Mouse (Mus musculus) neural tube, embryonic 12.5 days (tissue): ENCODE data around the gene Slc22a13. TPM values are rescaled to one million over a fixed set of nuclear protein-coding genes. Genes with fewer than 3 reads are reported as not detected.

Source experiments
- ATAC-seq: fragments of 200-750 bp; cut with Nextera tagmentation; 2 replicates; pipeline ENCODE4 v1.8.0; 2017; ENCODE audit warnings: low read depth, mild to moderate bottlenecking, moderate TSS enrichment, moderate library complexity; ENCODE audit not compliant: low FRiP score
- H3K27ac ChIP-seq: fragments of 300-500 bp; sonication (generic); 2 replicates; pipeline ENCODE4 v1.5.1; 2016
- H3K27me3 ChIP-seq: fragments of 300-500 bp; sonication (generic); replicated peaks from 2 replicates; pipeline ENCODE4 v1.6.1; 2016; ENCODE audit warnings: mild to moderate bottlenecking
- H3K36me3 ChIP-seq: fragments of 300-500 bp; sonication (generic); 2 replicates; pipeline ENCODE4 v1.6.1; 2016; ENCODE audit warnings: mild to moderate bottlenecking
- H3K4me1 ChIP-seq: fragments of 300-500 bp; sonication (generic); 2 replicates; pipeline ENCODE4 v1.6.1; 2016
- H3K4me2 ChIP-seq: fragments of 300-500 bp; sonication (generic); replicated peaks from 2 replicates; pipeline ENCODE4 v1.6.1; 2016; ENCODE audit warnings: mild to moderate bottlenecking
- H3K4me3 ChIP-seq: fragments of 300-500 bp; sonication (generic); 2 replicates; pipeline ENCODE4 v1.5.1; 2016
- H3K9ac ChIP-seq: fragments of 300-500 bp; sonication (generic); 2 replicates; pipeline ENCODE4 v1.6.1; 2016; ENCODE audit warnings: mild to moderate bottlenecking
- H3K9me3 ChIP-seq: fragments of 300-500 bp; sonication (generic); 2 replicates; pipeline ENCODE4 v1.6.1; 2016; ENCODE audit warnings: mild to moderate bottlenecking
- WGBS: fragments of 180-500 bp; shearing (Covaris S2); methylation state at CpG from one replicate; pipeline ENCODE4 v1.1.7; 2016; 5-methylcytosine and 5-hydroxymethylcytosine counted together
- polyA plus RNA-seq: library from polyadenylated mRNA; unstranded; fragments of >200 nt; fragmentation: Nextera tagmentation; extraction: Ambion mirVana; gene quantifications from 2 replicates; pipeline ENCODE4 v1.2.1, GENCODE M21; 2016

Gene Slc22a13
- polyA plus RNA-seq, 1 experiment from 2014 or later = not detected

DNA sequence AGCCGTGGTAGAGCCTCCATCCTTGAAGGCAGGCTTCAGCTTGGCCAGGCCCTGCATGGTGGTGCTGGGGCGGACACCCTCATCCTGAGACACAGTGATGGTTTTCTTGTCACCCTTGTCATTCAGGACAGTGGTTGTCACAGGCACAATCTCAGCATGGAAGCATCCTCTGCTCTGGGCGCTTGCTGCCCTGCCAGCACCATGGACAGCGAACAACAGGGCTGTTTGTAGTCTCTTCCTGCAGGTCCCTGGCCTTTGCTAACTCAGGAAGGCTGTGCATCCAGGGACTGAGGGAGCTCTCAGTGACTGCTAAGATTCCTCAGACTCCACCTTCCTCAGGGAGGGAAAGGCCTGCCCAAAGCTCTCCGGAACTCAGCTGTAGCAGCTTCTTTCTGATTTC, 59.3 kb downstream of the Slc22a13 start:
- no peak overlapping the region for H3K9ac ChIP-seq
- no peak overlapping the region for H3K4me3 ChIP-seq
- no peak overlapping the region for H3K27ac ChIP-seq
- no peak overlapping the region for H3K4me2 ChIP-seq
- H3K36me3 ChIP-seq = no peaks in the 10 kb centered on the region
- 0 out of 2 replicates have a peak, but pooled peaks cover 3% of the 10 kb centered on the region for H3K4me1 ChIP-seq
- WGBS = 31% methylated on average over 5 of the region's 5 CpGs
- H3K9me3 ChIP-seq = no peaks in the 10 kb centered on the region
- ATAC-seq = no peak
- H3K27me3 ChIP-seq = no peaks in the 10 kb centered on the region

- 83% methylated on average over 13 of the region's 13 CpGs for WGBS
- Histone ChIP-seq H3K4me3 (no peak overlapping the region), H3K4me2 (no peak overlapping the region), H3K27me3 (no peaks in the 10 kb centered on the region), H3K9me3 (no peaks in the 10 kb centered on the region), H3K4me1 (0 out of 2 replicates have a peak, but pooled peaks cover 3% of the 10 kb centered on the region), H3K9ac (no peak overlapping the region), H3K27ac (no peak overlapping the region), H3K36me3 (no peaks in the 10 kb centered on the region)
- ATAC-seq = no peak
Observed at GRCm38 (mm10) chr9:119146098-119146770, 62.7 kb downstream of the Slc22a13 start.

GRCm38 (mm10) chr9:119145638-119146037, 63.3 kb downstream of the Slc22a13 start:
- Histone ChIP-seq H3K9me3 (no peaks in the 10 kb centered on the region), H3K4me1 (0 out of 2 replicates have a peak, but pooled peaks cover 3% of the 10 kb centered on the region), H3K27me3 (no peaks in the 10 kb centered on the region), H3K27ac (no peak overlapping the region), H3K4me2 (no peak overlapping the region), H3K9ac (no peak overlapping the region), H3K4me3 (no peak overlapping the region), H3K36me3 (no peaks in the 10 kb centered on the region)
- ATAC-seq = no peak
- 76% methylated on average over 6 of the region's 6 CpGs for WGBS

DNA sequence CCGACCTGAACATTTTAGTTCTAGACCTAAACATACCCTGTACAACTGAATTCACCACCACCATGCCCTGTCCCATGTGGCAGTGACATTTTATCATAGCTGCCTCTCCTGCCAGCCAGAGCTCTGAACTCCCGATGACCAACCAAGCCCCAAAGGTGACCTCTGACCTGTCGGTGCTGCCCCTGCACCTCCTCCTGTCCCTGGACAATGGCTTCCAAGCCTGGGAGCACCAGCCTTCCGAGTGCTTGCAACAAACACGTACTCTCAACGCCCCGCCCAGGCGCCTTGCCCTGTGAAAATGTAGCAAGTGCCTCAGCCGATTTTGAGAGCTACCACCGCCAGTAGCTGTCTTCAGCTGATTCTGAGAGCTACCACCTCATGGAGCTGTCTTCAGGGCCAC, 63.8 kb downstream of the Slc22a13 start:
- H3K4me2 ChIP-seq = no peak overlapping the region
- no peak overlapping the region for H3K27ac ChIP-seq
- no peaks in the 10 kb centered on the region for H3K9me3 ChIP-seq
- H3K4me1 ChIP-seq = 0 out of 2 replicates have a peak, but pooled peaks cover 3% of the 10 kb centered on the region
- H3K4me3 ChIP-seq = no peak overlapping the region
- ATAC-seq = no peak
- no peaks in the 10 kb centered on the region for H3K36me3 ChIP-seq
- H3K27me3 ChIP-seq = no peaks in the 10 kb centered on the region
- 60% methylated on average over 10 of the region's 10 CpGs for WGBS
- no peak overlapping the region for H3K9ac ChIP-seq

DNA sequence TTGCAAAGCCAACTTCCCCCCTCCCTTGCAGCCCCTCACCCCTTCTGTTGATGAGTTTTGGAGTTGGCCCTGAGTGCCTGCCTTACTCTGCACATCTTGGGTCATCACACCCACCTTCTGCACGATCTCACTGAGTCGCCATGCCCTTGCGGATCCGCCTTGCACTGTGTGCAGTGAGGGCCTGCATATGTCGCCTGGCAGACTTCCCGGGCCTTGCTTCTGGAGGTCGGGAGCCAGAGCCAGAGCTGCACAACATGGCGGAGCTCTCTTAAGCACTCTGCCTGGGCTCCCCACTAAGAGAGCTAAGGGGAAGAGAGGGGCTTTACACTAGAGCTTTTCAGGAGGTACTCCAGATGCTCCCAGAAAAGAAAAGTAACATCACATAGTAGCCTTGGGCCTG, 64.2 kb downstream of the Slc22a13 start:
- 0 out of 2 replicates have a peak, but pooled peaks cover 3% of the 10 kb centered on the region for H3K4me1 ChIP-seq
- H3K27ac ChIP-seq = no peak overlapping the region
- H3K36me3 ChIP-seq = no peaks in the 10 kb centered on the region
- no peak overlapping the region for H3K4me3 ChIP-seq
- H3K9me3 ChIP-seq = no peaks in the 10 kb centered on the region
- no peak overlapping the region for H3K4me2 ChIP-seq
- H3K27me3 ChIP-seq = no peaks in the 10 kb centered on the region
- no peak overlapping the region for H3K9ac ChIP-seq
- ATAC-seq = no peak
- WGBS = 90% methylated on average over 8 of the region's 8 CpGs

- ATAC-seq = no peak
- H3K4me2 ChIP-seq = no peak overlapping the region
- H3K9me3 ChIP-seq = no peaks in the 10 kb centered on the region
- H3K9ac ChIP-seq = no peak overlapping the region
- H3K4me1 ChIP-seq = 0 out of 2 replicates have a peak, but pooled peaks cover 3% of the 10 kb centered on the region
- no peak overlapping the region for H3K27ac ChIP-seq
- WGBS = 78% methylated on average over 9 of the region's 9 CpGs
- H3K27me3 ChIP-seq = no peaks in the 10 kb centered on the region
- H3K36me3 ChIP-seq = no peaks in the 10 kb centered on the region
- no peak overlapping the region for H3K4me3 ChIP-seq
Observed at GRCm38 (mm10) chr9:119143372-119143771, 65.5 kb downstream of the Slc22a13 start.

Other genes starting within 250 kb of the Slc22a13 start
- gene Vill, start 156.3 kb downstream of the Slc22a13 start, polyA plus RNA-seq = 9.8 and 13.0 TPM in 2 replicates
- gene Plcd1, start 115.6 kb downstream of the Slc22a13 start, polyA plus RNA-seq = 29.7 and 31.9 TPM in 2 replicates
- 0.79 and 1.8 TPM in 2 replicates for gene Dlec1, start 106.6 kb downstream of the Slc22a13 start, polyA plus RNA-seq
- gene Acaa1b, start 52.0 kb downstream of the Slc22a13 start, polyA plus RNA-seq = 1.5 and 1.7 TPM in 2 replicates
- not detected in 2 replicates for gene Gm47289, start 49.9 kb downstream of the Slc22a13 start, polyA plus RNA-seq
- gene Oxsr1, start 113.3 kb upstream of the Slc22a13 start, polyA plus RNA-seq = 18.8 and 19.9 TPM in 2 replicates
- gene Acaa1a, start 130.6 kb upstream of the Slc22a13 start, polyA plus RNA-seq = 87.6 and 91.8 TPM in 2 replicates
- 6.1 and 6.4 TPM in 2 replicates for gene Myd88, start 132.3 kb upstream of the Slc22a13 start, polyA plus RNA-seq
- gene Xylb, start 148.3 kb upstream of the Slc22a13 start, polyA plus RNA-seq = 4.5 and 6.5 TPM in 2 replicates
- gene Slc22a14, start 156.5 kb upstream of the Slc22a13 start, polyA plus RNA-seq = not detected in 2 replicates
- 100 and 107 TPM in 2 replicates for gene Acvr2b, start 193.0 kb upstream of the Slc22a13 start, polyA plus RNA-seq
- 43.5 and 44.4 TPM in 2 replicates for gene Exog, start 235.8 kb upstream of the Slc22a13 start, polyA plus RNA-seq